Mouse (Mus musculus) cortical plate, adult 2 months (tissue): ENCODE measurements around the gene Syt15.

ENCODE experiments used
- CTCF ChIP-seq: fragments of 200-500 bp; IDR thresholded peaks from 2 replicates; pipeline ENCODE4 v1.5.1; 2011; ENCODE audit warnings: mild to moderate bottlenecking, control low read depth, low read length; ENCODE audit not compliant: insufficient read depth; ENCODE audit errors: extremely low read depth
- POLR2A ChIP-seq: fragments of 200-500 bp; IDR thresholded peaks from 2 replicates; pipeline ENCODE4 v1.6.1; 2011; ENCODE audit warnings: mild to moderate bottlenecking, low read length, control low read depth; ENCODE audit not compliant: insufficient read depth; ENCODE audit errors: extremely low read depth

GRCm38 (mm10) chr14:34225986-34226385 lies 6.6 kb downstream of the Syt15 start:
- TF ChIP-seq POLR2A (no peak), CTCF (no peak)
